Mouse (Mus musculus): ENCODE results near the gene Ldb2. TPM values are rescaled to one million over a fixed set of nuclear protein-coding genes. Genes with fewer than 3 reads are reported as not detected.

Gene Ldb2
- polyA plus RNA-seq, 1 experiment from 2014 or later: 12.0 TPM

- H3K27ac ChIP-seq (ENCODE audit: low read depth, low read length): no peak overlapping the region
- H3K36me3 ChIP-seq (ENCODE audit: control insufficient read depth, insufficient read depth): no peaks in the 10 kb centered on the region
- TF ChIP-seq CTCF (IDR thresholded peaks at IDR 0.05; ENCODE audit: low read depth): no peak
- ATAC-seq: no peak
- H3K27me3 ChIP-seq (replicated peaks; ENCODE audit: control insufficient read depth, insufficient read depth, low read length): no peaks in the 10 kb centered on the region
- H3K4me3 ChIP-seq (ENCODE audit: low read depth, low read length): no peak overlapping the region
- no peaks in the 10 kb centered on the region for H3K9me3 ChIP-seq (ENCODE audit: control insufficient read depth)
- 82% methylated on average over 2 of the region's 2 CpGs for WGBS
- H3K4me2 ChIP-seq (replicated peaks; ENCODE audit: low read depth): no peak overlapping the region
- no peak overlapping the region for H3K9ac ChIP-seq (ENCODE audit: low read depth, low read length)
- no peaks in the 10 kb centered on the region for H3K4me1 ChIP-seq (replicated peaks; ENCODE audit: control insufficient read depth, insufficient read depth, low read length)
These were observed 260.8 kb downstream of the Ldb2 start for GRCm38 (mm10) chr5:44538687-44539086.

- no peaks in the 10 kb centered on the region for H3K36me3 ChIP-seq (ENCODE audit: control insufficient read depth, insufficient read depth)
- WGBS: 40% methylated on average over 5 of the region's 5 CpGs
- H3K4me2 ChIP-seq (replicated peaks; ENCODE audit: low read depth): no peak overlapping the region
- H3K27ac ChIP-seq (ENCODE audit: low read depth, low read length): no peak overlapping the region
- no peak for TF ChIP-seq CTCF (IDR thresholded peaks at IDR 0.05; ENCODE audit: low read depth)
- H3K4me3 ChIP-seq (ENCODE audit: low read depth, low read length): no peak overlapping the region
- H3K9ac ChIP-seq (ENCODE audit: low read depth, low read length): no peak overlapping the region
- H3K4me1 ChIP-seq (replicated peaks; ENCODE audit: control insufficient read depth, insufficient read depth, low read length): no peaks in the 10 kb centered on the region
- no peaks in the 10 kb centered on the region for H3K9me3 ChIP-seq (ENCODE audit: control insufficient read depth)
- H3K27me3 ChIP-seq (replicated peaks; ENCODE audit: control insufficient read depth, insufficient read depth, low read length): no peaks in the 10 kb centered on the region
- no peak for ATAC-seq
These were observed 261.5 kb downstream of the Ldb2 start for GRCm38 (mm10) chr5:44538000-44538395.

- Histone ChIP-seq H3K4me1 (replicated peaks; ENCODE audit: control insufficient read depth, insufficient read depth, low read length) (no peaks in the 10 kb centered on the region), H3K27ac (ENCODE audit: low read depth, low read length) (no peak overlapping the region), H3K4me2 (replicated peaks; ENCODE audit: low read depth) (no peak overlapping the region), H3K4me3 (ENCODE audit: low read depth, low read length) (no peak overlapping the region), H3K27me3 (replicated peaks; ENCODE audit: control insufficient read depth, insufficient read depth, low read length) (no peaks in the 10 kb centered on the region), H3K36me3 (ENCODE audit: control insufficient read depth, insufficient read depth) (no peaks in the 10 kb centered on the region), H3K9ac (ENCODE audit: low read depth, low read length) (no peak overlapping the region), H3K9me3 (ENCODE audit: control insufficient read depth) (no peaks in the 10 kb centered on the region)
- TF ChIP-seq CTCF (IDR thresholded peaks at IDR 0.05; ENCODE audit: low read depth): no peak
- no peak for ATAC-seq
- WGBS: 95% methylated on average over 5 of the region's 5 CpGs
These were observed 262.0 kb downstream of the Ldb2 start for GRCm38 (mm10) chr5:44537316-44537999.

- H3K9me3 ChIP-seq (ENCODE audit: control insufficient read depth): no peaks in the 10 kb centered on the region
- ATAC-seq: no peak
- no peak for TF ChIP-seq CTCF (IDR thresholded peaks at IDR 0.05; ENCODE audit: low read depth)
These were observed 270.0 kb downstream of the Ldb2 start for GRCm38 (mm10) chr5:44529466-44529865.

DNA sequence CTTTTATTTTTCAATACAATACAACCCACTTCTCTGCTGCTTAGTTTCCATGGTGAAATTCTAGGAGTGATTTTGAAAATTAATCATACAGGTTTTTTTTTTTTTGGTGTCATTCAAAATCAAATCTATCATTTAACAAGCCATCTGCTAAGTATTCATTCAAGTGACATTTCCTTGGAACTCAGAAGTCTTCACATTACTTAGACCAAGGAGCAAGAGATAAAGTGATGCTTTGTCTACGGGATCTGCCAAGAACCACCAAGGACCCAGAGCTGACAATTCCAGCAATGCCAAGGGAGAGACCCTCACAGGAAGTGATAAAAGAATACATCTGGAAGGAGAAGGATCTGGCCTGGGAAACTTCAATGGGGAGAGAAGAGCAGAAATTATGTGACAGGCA, 270.5 kb downstream of the Ldb2 start:
- Histone ChIP-seq H3K27ac (ENCODE audit: low read depth, low read length) (no peak overlapping the region), H3K4me3 (ENCODE audit: low read depth, low read length) (no peak overlapping the region), H3K4me1 (replicated peaks; ENCODE audit: control insufficient read depth, insufficient read depth, low read length) (no peaks in the 10 kb centered on the region), H3K36me3 (ENCODE audit: control insufficient read depth, insufficient read depth) (no peaks in the 10 kb centered on the region), H3K9ac (ENCODE audit: low read depth, low read length) (no peak overlapping the region), H3K4me2 (replicated peaks; ENCODE audit: low read depth) (no peak overlapping the region), H3K9me3 (ENCODE audit: control insufficient read depth) (no peaks in the 10 kb centered on the region), H3K27me3 (replicated peaks; ENCODE audit: control insufficient read depth, insufficient read depth, low read length) (no peaks in the 10 kb centered on the region)
- TF ChIP-seq CTCF (IDR thresholded peaks at IDR 0.05; ENCODE audit: low read depth): no peak
- no peak for ATAC-seq
- 71% methylated on average over 1 of the region's 1 CpGs for WGBS

More at GRCm38 (mm10) chr5:44529466-44529865, 270.0 kb downstream of the Ldb2 start:
- no peak overlapping the region for H3K9ac ChIP-seq (ENCODE audit: low read depth, low read length)
- no peak overlapping the region for H3K4me2 ChIP-seq (replicated peaks; ENCODE audit: low read depth)
- no peak overlapping the region for H3K27ac ChIP-seq (ENCODE audit: low read depth, low read length)
- H3K27me3 ChIP-seq (replicated peaks; ENCODE audit: control insufficient read depth, insufficient read depth, low read length): no peaks in the 10 kb centered on the region
- no peaks in the 10 kb centered on the region for H3K36me3 ChIP-seq (ENCODE audit: control insufficient read depth, insufficient read depth)
- H3K4me3 ChIP-seq (ENCODE audit: low read depth, low read length): no peak overlapping the region
- whole genome bisulfite sequencing: 62% methylated on average over 3 of the region's 3 CpGs
- no peaks in the 10 kb centered on the region for H3K4me1 ChIP-seq (replicated peaks; ENCODE audit: control insufficient read depth, insufficient read depth, low read length)

DNA sequence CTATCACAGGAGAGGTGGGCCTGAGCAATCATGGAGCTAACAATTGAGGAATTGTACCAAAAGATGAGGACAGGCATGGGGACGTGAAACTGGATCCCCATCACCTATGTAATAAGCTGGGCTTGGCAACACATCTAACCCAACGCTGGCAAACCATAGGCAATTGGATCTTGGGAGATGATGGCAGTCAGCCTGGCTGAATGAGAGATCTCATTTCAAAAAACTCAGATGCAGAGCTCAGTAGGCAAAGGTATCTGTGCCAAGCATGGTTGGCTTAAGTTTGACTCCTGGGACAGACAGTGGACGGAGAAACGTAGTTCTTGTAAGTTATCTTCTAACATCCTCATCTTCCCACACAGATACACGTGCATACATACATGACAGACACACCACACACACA, 294.3 kb downstream of the Ldb2 start:
- H3K9me3 ChIP-seq (ENCODE audit: control insufficient read depth): no peaks in the 10 kb centered on the region
- no peak overlapping the region for H3K4me2 ChIP-seq (replicated peaks; ENCODE audit: low read depth)
- no peaks in the 10 kb centered on the region for H3K4me1 ChIP-seq (replicated peaks; ENCODE audit: control insufficient read depth, insufficient read depth, low read length)
- no peak for TF ChIP-seq CTCF (IDR thresholded peaks at IDR 0.05; ENCODE audit: low read depth)
- WGBS: 93% methylated on average over 5 of the region's 5 CpGs
- H3K36me3 ChIP-seq (ENCODE audit: control insufficient read depth, insufficient read depth): no peaks in the 10 kb centered on the region
- no peak overlapping the region for H3K9ac ChIP-seq (ENCODE audit: low read depth, low read length)
- H3K4me3 ChIP-seq (ENCODE audit: low read depth, low read length): no peak overlapping the region
- no peak for ATAC-seq
- H3K27me3 ChIP-seq (replicated peaks; ENCODE audit: control insufficient read depth, insufficient read depth, low read length): no peaks in the 10 kb centered on the region
- H3K27ac ChIP-seq (ENCODE audit: low read depth, low read length): no peak overlapping the region

All from intestine, postnatal 0 days (tissue).